ENCODE assay signal across 8 mouse cellular contexts in the genomic region with DNA sequence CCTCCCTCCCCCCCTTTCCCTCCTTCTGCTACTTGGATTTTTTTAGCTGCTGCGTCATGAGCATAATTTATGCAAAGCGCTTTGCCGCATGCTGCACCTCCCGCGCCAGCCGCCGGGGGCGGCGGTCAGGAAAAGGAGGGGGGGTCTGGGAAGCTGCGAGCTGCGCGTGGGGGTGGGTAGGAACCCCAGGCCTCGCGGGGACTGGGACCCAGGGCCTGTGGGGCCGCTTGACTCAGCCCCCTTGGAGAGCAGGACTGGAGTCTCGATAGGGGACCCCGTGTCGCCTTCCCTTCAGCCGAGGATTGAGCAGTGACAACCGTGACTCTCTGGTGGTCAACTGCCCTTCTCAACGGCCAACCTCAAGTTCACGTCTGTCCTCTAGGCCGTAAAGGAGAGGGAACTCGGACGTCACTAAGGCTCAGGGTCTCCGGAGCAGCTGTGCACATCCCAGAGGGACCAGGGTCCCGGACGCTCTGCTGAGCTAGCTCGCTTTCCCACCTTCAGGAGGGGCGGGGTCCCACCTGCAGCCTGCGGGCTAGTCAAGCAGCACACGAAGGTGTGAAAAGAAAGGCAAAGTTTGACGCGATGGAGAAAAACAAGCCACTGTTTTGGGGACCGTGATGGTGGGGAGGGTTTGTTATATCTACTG. TPM values are rescaled to one million over a fixed set of nuclear protein-coding genes. Genes with fewer than 3 reads are reported as not detected.
DNase-seq lines count a peak whose midpoint lies in the region; ATAC-seq and TF ChIP-seq lines count a peak whose summit lies in the region.

No protein-coding gene starts in this region.

- no peak overlapping the region; the same call in 1 of the 2 replicates for H3K27ac ChIP-seq in CH12.LX (ENCODE audit: insufficient read depth, low read depth)
- peak overlapping the region; percentile 85 for H3K27ac ChIP-seq in forebrain, embryonic 16.5 days (ENCODE audit: low read length)
- H3K27ac ChIP-seq in layer of hippocampus, adult 2 months: peak overlapping the region; percentile 94
- H3K27ac ChIP-seq in lung, embryonic 16.5 days (ENCODE audit: low read length): no peak overlapping the region

- no peaks in the 10 kb centered on the region for H3K79me2 ChIP-seq in CH12.LX (replicated peaks; ENCODE audit: control insufficient read depth, extremely low read depth, insufficient read depth, poor library complexity, severe bottlenecking)

- TF ChIP-seq RAD21 in CH12.LX (IDR thresholded peaks at IDR 0.05; ENCODE audit: low read depth, low read length): no peak

- peak; percentile 62 for ATAC-seq in forebrain, embryonic 16.5 days
- ATAC-seq in lung, embryonic 16.5 days (ENCODE audit: low read depth): peak; percentile 71

- dilution Hi-C loops in CH12.LX (cut with MboI; ENCODE audit: extremely low pct_ligation_motif_present, extremely low pct_unique_long_range_greater_than_20kb, low sequenced_read_pairs): no loop called here

- 0 out of 2 replicates have a peak, but pooled peaks have one; percentile 22 for TF ChIP-seq POLR2A in CH12.LX (IDR thresholded peaks at IDR 0.05; ENCODE audit: low read depth, low read length)

- in situ Hi-C loops in CH12.LX (cut with MboI; ENCODE audit: low pct_ligation_motif_present, low pct_unique_long_range_greater_than_20kb, low sequenced_read_pairs): no loop called here

- peak overlapping the region; percentile 77 for H3K4me2 ChIP-seq in CH12.LX (ENCODE audit: insufficient read depth, low read depth, poor library complexity, severe bottlenecking)
- peak overlapping the region; percentile 70 for H3K4me2 ChIP-seq in forebrain, embryonic 16.5 days (ENCODE audit: low read length)
- peak overlapping the region; percentile 98 for H3K4me2 ChIP-seq in lung, embryonic 16.5 days (ENCODE audit: low read depth, low read length)

- H3K27me3 ChIP-seq in CH12.LX (replicated peaks): peaks cover 18% of the 10 kb centered on the region
- no peaks in the 10 kb centered on the region for H3K27me3 ChIP-seq in forebrain, embryonic 16.5 days (replicated peaks; ENCODE audit: control insufficient read depth, insufficient read depth, low read length)
- peaks cover 15% of the 10 kb centered on the region for H3K27me3 ChIP-seq in lung, embryonic 16.5 days (ENCODE audit: control insufficient read depth, insufficient read depth, low read depth, low read length)

- no peaks in the 10 kb centered on the region for H3K36me3 ChIP-seq in CH12.LX (replicated peaks in 1 of 2; ENCODE audit: control insufficient read depth in 1 of 2, insufficient read depth in 1 of 2, low read length in 1 of 2)
- H3K36me3 ChIP-seq in forebrain, embryonic 16.5 days (ENCODE audit: control insufficient read depth, insufficient read depth): 0 out of 2 replicates have a peak, but pooled peaks cover 2% of the 10 kb centered on the region
- no peaks in the 10 kb centered on the region for H3K36me3 ChIP-seq in lung, embryonic 16.5 days (ENCODE audit: control insufficient read depth, insufficient read depth, low read length)

- 2% methylated on average over 35 of the region's 35 CpGs for WGBS in forebrain, embryonic 16.5 days
- under 1% methylated on average over 34 of the region's 35 CpGs for WGBS in lung, embryonic 16.5 days

- TF ChIP-seq EP300 in CH12.LX (IDR thresholded peaks at IDR 0.05; ENCODE audit: low read length): no peak

- peak overlapping the region in 2 of 3 experiments; percentile 64 to 90 for H3K4me3 ChIP-seq in CH12.LX (replicated peaks in 1 of 3; ENCODE audit: low read depth in 2 of 3, low read length in 2 of 3, poor library complexity in 1 of 3)
- peak overlapping the region; percentile 69 for H3K4me3 ChIP-seq in forebrain, embryonic 16.5 days (replicated peaks; ENCODE audit: low read length)
- H3K4me3 ChIP-seq in layer of hippocampus, adult 2 months: peak overlapping the region; percentile 67
- peak overlapping the region; percentile 78 for H3K4me3 ChIP-seq in lung, embryonic 16.5 days (ENCODE audit: low read length)

- intact Hi-C loops in heart, postnatal 25 days (cut with DNase I): no loop called here

- no peaks in the 10 kb centered on the region for H3K9me3 ChIP-seq in CH12.LX (replicated peaks; ENCODE audit: low read length)
- no peaks in the 10 kb centered on the region for H3K9me3 ChIP-seq in forebrain, embryonic 16.5 days (ENCODE audit: control insufficient read depth, low read length)
- no peaks in the 10 kb centered on the region for H3K9me3 ChIP-seq in lung, embryonic 16.5 days (ENCODE audit: control insufficient read depth, low read length)

- TF ChIP-seq CTCF in CH12.LX (conservative IDR thresholded peaks at IDR 0.05 in 1 of 2, IDR thresholded peaks at IDR 0.05 in 1 of 2; ENCODE audit: low read depth in 2 of 2, low read length in 2 of 2): peak in 1 of 2 experiments; percentile 58; a peak in 2 of 4 replicates
- peak; percentile 78 for TF ChIP-seq CTCF in layer of hippocampus, adult 2 months (conservative IDR thresholded peaks at IDR 0.05)

- H3K4me1 ChIP-seq in CH12.LX (ENCODE audit: control insufficient read depth in 1 of 2, insufficient read depth in 2 of 2): peaks cover 18 to 49% of the 10 kb centered on the region in 2 experiments
- H3K4me1 ChIP-seq in forebrain, embryonic 16.5 days (replicated peaks; ENCODE audit: control insufficient read depth, insufficient read depth, low read length): peaks cover 15% of the 10 kb centered on the region
- peaks cover 10% of the 10 kb centered on the region for H3K4me1 ChIP-seq in lung, embryonic 16.5 days (replicated peaks; ENCODE audit: control insufficient read depth, insufficient read depth, low read length)

- peak; percentile 84 for DNase-seq in CH12.LX (ENCODE audit: extremely low read depth)
- DNase-seq in brain, embryonic 18.5 days (ENCODE audit: low read depth, low spot score): peak; percentile 76
- peak; percentile 62 for DNase-seq in heart, postnatal 25 days (ENCODE audit: low spot score)
- peak; percentile 72 to 74 for DNase-seq in layer of hippocampus, adult 2 months (ENCODE audit: low spot score in 2 of 2)
- DNase-seq in ovary, adult 18-20 months (ENCODE audit: low spot score): peak; percentile 49
- DNase-seq in thymus, adult 18-20 months: peak; percentile 78 to 85

- H3K9ac ChIP-seq in CH12.LX (ENCODE audit: insufficient read depth, low read depth): peak overlapping the region; percentile 95
- peak overlapping the region; percentile 94 for H3K9ac ChIP-seq in forebrain, embryonic 16.5 days (replicated peaks; ENCODE audit: low read depth, low read length)
- H3K9ac ChIP-seq in lung, embryonic 16.5 days (ENCODE audit: low read length): peak overlapping the region; percentile 87

TF ChIP-seq in CH12.LX, 34 proteins besides CTCF, POLR2A, EP300 and RAD21 (continues in another document):
- TF ChIP-seq CHD2 (IDR thresholded peaks at IDR 0.05; ENCODE audit: low read length) (peak; percentile 57), MAFK (IDR thresholded peaks at IDR 0.05; ENCODE audit: insufficient replicate concordance, low read length) (no peak), KAT2A (IDR thresholded peaks at IDR 0.05; ENCODE audit: insufficient replicate concordance, low read length) (no peak), ZNF384 (IDR thresholded peaks at IDR 0.05; ENCODE audit: low read depth, low read length) (peak; percentile 84), PAX5 (IDR thresholded peaks at IDR 0.05; ENCODE audit: low read length) (no peak), TCF12 (IDR thresholded peaks at IDR 0.05; ENCODE audit: low read depth, low read length) (peak; percentile 50; the same call in 1 of the 2 replicates), USF2 (conservative IDR thresholded peaks at IDR 0.05; ENCODE audit: low read depth, low read length) (no peak), BHLHE40 (IDR thresholded peaks at IDR 0.05; ENCODE audit: low read depth, low read length) (peak; percentile 25; the same call in 1 of the 2 replicates), ZKSCAN1 (IDR thresholded peaks at IDR 0.05; ENCODE audit: borderline replicate concordance, low read depth, low read length) (no peak), ZMIZ1 (IDR thresholded peaks at IDR 0.05; ENCODE audit: low read depth, low read length) (no peak), ZC3H11A (IDR thresholded peaks at IDR 0.05; ENCODE audit: low read depth, low read length) (no peak), HCFC1 (IDR thresholded peaks at IDR 0.05; ENCODE audit: low read depth, low read length) (0 out of 2 replicates have a peak, but pooled peaks have one; percentile 23)

RNA-seq across cellular contexts. Expression of a gene that starts 0.4 kb away (rescaled TPM):
- total RNA-seq in CH12.LX (2012; rRNA removed): 3.5 and 7.4 TPM in 2 replicates
- total RNA-seq in CH12.LX (2014; rRNA removed): 0.97 and 1.7 TPM in 2 replicates
- polyA plus RNA-seq in CH12.LX (2012; ENCODE audit: insufficient read length, low read depth): 6.3 and 9.1 TPM in 2 replicates
- polyA plus RNA-seq in forebrain, embryonic 16.5 days (2015; fragmentation: Nextera tagmentation; extraction: Ambion mirVana): 52.7 and 53.2 TPM in 2 replicates
- 10 to 100 TPM; 10.5 to 10.9 TPM for total RNA-seq in heart, postnatal 25 days (2021)
- total RNA-seq in layer of hippocampus, adult 2 months (2021): 100 to 1,000 TPM; 106 to 107 TPM
- 4.0 and 5.2 TPM in 2 replicates for polyA plus RNA-seq in lung, embryonic 16.5 days (2015; fragmentation: Nextera tagmentation; extraction: Ambion mirVana)

RNA-seq across cellular contexts. Expression of a gene that starts 15.0 kb away (rescaled TPM):
- total RNA-seq in CH12.LX (2012; rRNA removed) (56.0 and 63.8 TPM in 2 replicates), CH12.LX (2014; rRNA removed) (139 and 159 TPM in 2 replicates)
- 160 and 213 TPM in 2 replicates for polyA plus RNA-seq in CH12.LX (2012; ENCODE audit: insufficient read length, low read depth)
- polyA plus RNA-seq in forebrain, embryonic 16.5 days (2015; fragmentation: Nextera tagmentation; extraction: Ambion mirVana): 152 and 164 TPM in 2 replicates
- 100 to 1,000 TPM; 145 to 156 TPM for total RNA-seq in heart, postnatal 25 days (2021)
- 100 to 1,000 TPM; 112 to 113 TPM for total RNA-seq in layer of hippocampus, adult 2 months (2021)
- polyA plus RNA-seq in lung, embryonic 16.5 days (2015; fragmentation: Nextera tagmentation; extraction: Ambion mirVana): 248 and 262 TPM in 2 replicates

RNA-seq across cellular contexts. Expression of a gene that starts 36.6 kb away (rescaled TPM):
- total RNA-seq in CH12.LX (2012; rRNA removed) (4.9 and 7.0 TPM in 2 replicates), CH12.LX (2014; rRNA removed) (0.55 and 1.3 TPM in 2 replicates)
- polyA plus RNA-seq in CH12.LX (2012; ENCODE audit: insufficient read length, low read depth): 3.2 and 4.8 TPM in 2 replicates
- 2.4 and 3.3 TPM in 2 replicates for polyA plus RNA-seq in forebrain, embryonic 16.5 days (2015; fragmentation: Nextera tagmentation; extraction: Ambion mirVana)
- total RNA-seq in heart, postnatal 25 days (2021): 10 to 100 TPM; 13.7 to 15.5 TPM
- 1 to 10 TPM; 1.1 to 1.7 TPM for total RNA-seq in layer of hippocampus, adult 2 months (2021)
- polyA plus RNA-seq in lung, embryonic 16.5 days (2015; fragmentation: Nextera tagmentation; extraction: Ambion mirVana): 20.5 and 22.1 TPM in 2 replicates

RNA-seq across cellular contexts. Expression of a gene that starts 48.4 kb away (rescaled TPM):
- total RNA-seq in CH12.LX (2012; rRNA removed): 5.8 and 7.8 TPM in 2 replicates
- 6.3 and 6.8 TPM in 2 replicates for total RNA-seq in CH12.LX (2014; rRNA removed)
- polyA plus RNA-seq in CH12.LX (2012; ENCODE audit: insufficient read length, low read depth): 5.3 and 5.9 TPM in 2 replicates
- 30.7 and 35.1 TPM in 2 replicates for polyA plus RNA-seq in forebrain, embryonic 16.5 days (2015; fragmentation: Nextera tagmentation; extraction: Ambion mirVana)
- 10 to 100 TPM; 12.6 to 13.3 TPM for total RNA-seq in heart, postnatal 25 days (2021)
- total RNA-seq in layer of hippocampus, adult 2 months (2021): 10 to 100 TPM; 29.3 to 31.0 TPM
- 22.3 and 23.0 TPM in 2 replicates for polyA plus RNA-seq in lung, embryonic 16.5 days (2015; fragmentation: Nextera tagmentation; extraction: Ambion mirVana)

Comparison
In these comparisons a context has a peak if more than half of its experiments do, and no peak if none do; other contexts are left out.
1. H3K27ac ChIP-seq: peak in forebrain, embryonic 16.5 days (single experiment) and layer of hippocampus, adult 2 months (single experiment); none in CH12.LX (single experiment) and lung, embryonic 16.5 days (single experiment).
2. RNA of a gene that starts 0.4 kb away (total RNA-seq): 106 to 107 TPM in layer of hippocampus, adult 2 months; 10.5 to 10.9 TPM in heart, postnatal 25 days and 0.97 to 7.4 TPM in CH12.LX; every median in the first group is over 4 times any median in the second.
3. Peak in every context shown above with its lines, with median percentiles within 50 percentile points of each other: DNase-seq, H3K4me2 ChIP-seq, H3K4me3 ChIP-seq and H3K9ac ChIP-seq.